Mouse (Mus musculus) c-Kit-positive CD71-negative TER-119-negative erythroid progenitor cells, embryonic 14.5 days (primary cell): ENCODE measurements around the gene Zfp952.
"Not testable (repeated sequence)": the region's sequence is repeated elsewhere in the genome, so short reads cannot be mapped to it uniquely, and the experiment has no call there.

Source experiments
- DNase-seq: peaks from one replicate; pipeline ENCODE4 v3.0.0-alpha.2; 2013; ENCODE audit warnings: low read depth

The Zfp952 gene

DNA sequence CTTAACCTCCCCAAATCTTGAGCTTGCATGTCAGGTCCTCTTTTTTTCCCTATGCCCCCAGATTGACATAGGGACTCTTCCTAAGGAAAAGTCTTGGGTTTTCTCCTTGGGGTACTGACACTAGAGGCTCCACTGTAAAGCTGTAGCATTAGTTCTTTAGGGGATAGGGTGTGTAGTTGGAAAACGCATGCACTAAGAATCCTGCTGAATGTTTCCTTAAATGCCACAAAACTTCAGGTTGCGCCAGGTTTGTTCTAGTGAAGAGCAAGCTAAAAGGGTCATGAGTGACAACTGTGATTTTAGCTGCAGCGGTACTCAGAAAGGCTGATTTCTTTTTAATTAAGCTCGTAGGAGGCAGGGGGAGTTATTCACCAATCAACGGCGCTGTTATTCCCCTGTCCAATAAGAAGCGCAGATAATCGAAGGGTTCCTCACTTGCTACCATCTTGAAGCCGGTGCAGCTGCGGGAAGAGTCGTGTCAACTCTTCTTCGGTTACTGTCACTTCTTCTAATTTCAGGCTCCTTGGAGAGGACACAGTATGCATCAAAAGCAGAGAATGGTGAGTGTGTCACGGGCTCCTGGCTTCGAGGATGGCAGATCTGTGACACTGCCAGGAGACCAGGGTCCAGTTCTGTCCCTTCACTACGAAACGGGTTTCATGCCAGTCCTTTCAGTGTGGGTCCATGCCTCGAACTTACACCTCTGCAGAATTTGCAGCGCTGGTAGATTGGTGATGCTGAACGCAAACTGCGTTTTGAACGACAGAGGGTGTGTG, at the start of gene Zfp952:
TSS of gene Zfp952 (plus strand) at position 431 of the 776 bp plus-strand sequence.
- peak; percentile 83 for DNase-seq

DNA sequence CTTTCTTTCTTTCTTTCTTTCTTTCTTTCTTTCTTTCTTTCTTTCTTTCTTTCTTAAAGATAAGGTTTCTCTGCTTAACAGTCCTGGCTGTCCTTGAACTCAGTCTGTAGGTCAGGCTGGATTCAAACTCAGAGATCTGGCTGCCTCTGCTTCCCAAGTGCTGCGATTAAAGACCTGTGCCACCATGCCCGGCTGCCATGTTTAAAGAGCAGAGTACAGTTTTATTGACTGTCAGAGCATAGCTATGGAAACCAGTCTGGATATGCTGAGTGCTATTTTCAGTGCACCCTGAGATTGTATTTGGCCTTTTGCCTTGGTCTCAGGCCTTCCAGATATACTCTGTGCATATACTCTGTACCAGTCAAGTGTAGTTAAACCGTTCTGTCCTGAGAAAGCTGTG, 49.3 kb upstream of the Zfp952 start:
- DNase-seq, result no peak

DNA sequence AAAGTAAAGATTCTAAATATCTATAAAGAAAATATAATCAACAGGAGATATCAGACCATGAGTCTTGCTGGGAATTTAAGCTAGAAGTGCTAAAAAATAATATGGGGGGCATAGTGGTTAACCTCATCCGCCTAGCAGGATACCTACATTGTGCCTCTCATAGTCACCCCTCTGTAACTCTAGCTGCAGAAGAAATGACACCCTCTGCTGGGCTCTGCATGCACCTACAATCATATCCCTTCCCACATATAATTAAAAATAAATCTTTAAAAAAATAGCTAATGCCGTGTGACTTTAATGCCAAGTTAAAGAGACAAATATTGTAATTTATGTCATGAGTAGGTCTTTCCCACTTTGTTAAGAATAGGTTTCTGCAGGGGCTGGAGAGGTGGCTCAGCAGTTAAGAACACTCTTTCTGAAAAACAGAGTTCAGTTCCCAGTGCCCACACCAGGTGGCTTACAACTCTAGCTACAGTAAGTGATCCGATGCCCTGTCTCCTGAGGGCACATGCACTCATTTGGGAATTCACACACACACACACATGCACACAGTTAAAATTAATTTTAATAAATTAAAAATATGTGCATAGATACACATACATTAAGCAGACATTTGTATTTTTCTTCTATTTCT, 48.4 kb upstream of the Zfp952 start:
- DNase-seq, result no peak

DNA sequence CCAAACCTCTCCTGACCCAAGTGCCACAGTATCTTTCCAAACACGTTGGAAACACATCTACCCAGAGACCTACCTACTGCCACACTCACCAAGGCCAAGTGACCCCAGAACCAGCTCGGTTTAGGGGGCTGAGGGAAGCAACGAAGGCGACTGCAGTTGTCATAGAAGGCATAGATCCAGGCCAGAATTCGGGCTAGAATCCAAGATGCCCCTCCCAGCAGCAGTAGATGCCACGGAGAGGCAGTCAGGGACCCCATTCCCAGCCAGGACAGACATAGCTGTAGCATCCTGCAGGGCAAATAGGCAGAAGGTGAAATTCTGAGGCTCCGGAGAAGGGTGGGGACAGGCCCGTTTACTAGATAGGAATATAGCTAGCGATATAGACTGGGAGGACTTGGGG, 46.2 kb upstream of the Zfp952 start:
- no peak for DNase-seq

DNA sequence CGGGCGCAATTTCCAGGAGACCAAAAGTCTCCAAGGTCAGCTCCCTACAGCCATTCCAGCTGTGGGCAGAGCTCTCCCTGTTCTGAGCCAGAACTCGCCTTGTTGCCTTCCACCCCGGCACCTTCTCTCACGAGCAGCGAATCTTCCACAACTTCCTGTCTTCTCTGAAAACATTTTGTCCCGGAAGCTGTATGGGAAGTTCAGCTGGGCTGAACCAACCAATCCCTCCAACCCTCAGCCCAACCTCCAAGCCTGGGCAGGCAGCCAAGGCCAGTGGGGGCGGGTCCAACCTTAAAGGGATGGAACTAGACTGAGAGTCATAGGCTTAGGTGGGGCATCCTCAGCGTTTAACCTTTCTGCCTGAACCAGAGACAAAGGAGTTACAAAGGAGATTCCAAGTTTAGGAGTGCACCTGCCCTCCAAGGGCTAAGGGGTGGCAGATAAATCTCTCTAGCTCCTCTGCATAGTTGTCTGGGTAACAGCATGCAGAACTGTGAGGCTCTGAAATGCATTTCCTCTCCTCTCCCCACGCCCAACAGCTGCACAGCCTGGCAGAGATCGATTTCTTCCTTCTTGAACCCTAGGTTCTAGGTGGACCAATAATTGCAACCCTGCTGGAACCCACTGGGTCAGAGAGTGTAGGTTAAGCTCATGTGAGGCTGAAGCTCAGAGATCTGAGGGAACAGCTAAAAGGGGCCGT, 45.6 kb upstream of the Zfp952 start, which contains the start of gene Cyp4f13:
TSS of gene Cyp4f13 (minus strand) at position 188 of the 700 bp plus-strand sequence.
- peak; percentile 82 for DNase-seq

DNA sequence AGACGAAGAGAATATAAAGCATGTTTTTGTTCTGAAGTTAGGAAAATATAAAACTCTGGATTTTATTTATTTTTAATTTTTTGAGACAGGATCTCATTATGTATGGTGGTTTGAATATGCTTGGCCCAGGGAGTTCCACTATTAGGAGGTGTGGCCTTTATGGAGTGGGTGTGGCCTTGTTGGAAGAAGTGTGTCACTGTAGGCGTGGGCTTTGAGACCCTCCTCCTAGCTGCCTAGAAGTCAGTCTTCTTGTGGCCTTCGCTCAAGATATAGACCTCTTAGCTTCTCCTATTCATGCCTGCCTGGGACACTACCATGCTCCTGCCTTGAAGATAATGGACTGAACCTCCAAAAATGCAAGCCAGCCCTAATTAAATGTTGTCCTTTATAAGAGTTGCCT, 42.8 kb upstream of the Zfp952 start:
- DNase-seq, result no peak

DNA sequence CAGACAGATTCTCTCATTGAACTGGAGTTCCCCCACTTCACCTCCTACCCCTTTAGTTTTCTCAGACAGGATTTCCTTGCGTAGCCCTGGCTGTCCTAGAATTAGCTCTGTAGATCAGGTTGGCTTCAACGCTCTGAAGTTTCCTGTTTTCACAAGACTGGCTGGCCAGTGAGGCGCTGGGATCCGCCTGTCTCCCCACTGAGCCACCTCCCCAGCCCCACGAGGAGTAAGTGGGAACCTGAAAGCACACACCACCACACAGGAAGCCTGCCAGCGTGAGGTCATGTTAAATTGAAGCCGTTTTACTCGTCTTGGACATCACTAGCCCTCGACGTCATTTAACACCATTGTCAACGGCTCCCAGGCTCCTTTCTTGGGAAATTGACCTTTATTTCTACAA, 41.9 kb upstream of the Zfp952 start:
- DNase-seq, result no peak

DNA sequence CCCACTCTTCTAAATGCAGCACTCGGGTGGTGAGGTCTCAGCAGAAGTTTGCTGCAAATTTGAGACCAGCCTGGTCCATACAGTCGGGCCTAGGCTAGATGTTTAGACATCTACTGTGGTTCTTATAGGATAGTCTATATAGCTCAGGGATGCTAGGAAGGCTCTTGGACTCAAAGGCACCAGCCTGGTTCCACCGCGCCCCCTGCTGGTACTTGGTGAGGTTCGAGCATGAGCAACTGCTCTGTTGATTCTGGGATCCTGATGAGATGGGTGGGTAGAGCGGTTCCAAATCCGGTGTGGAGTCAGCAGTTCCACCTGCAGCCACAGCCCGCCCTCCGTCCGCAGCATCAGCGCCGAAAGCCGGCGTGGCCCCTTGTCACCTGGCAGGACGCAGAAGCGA, 41.5 kb upstream of the Zfp952 start:
- peak; percentile 56 for DNase-seq

DNA sequence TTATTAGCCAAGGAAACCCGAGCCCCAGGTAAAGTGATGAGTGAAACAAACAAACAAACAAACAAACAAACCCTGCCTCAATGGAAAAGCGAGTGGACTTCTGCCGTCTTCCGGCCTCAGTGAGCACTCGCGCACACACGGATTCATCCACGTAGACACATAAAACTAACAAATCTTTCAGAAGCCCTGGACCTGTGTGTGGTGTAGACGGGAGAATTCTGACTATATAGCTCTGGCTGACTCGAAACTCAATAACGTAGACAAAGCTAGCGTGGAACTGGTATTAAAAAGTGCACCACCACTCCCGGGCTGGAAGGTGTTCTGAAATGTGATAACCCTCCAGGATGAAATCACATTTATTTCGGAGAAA, 27.7 kb upstream of the Zfp952 start:
- no peak for DNase-seq

DNA sequence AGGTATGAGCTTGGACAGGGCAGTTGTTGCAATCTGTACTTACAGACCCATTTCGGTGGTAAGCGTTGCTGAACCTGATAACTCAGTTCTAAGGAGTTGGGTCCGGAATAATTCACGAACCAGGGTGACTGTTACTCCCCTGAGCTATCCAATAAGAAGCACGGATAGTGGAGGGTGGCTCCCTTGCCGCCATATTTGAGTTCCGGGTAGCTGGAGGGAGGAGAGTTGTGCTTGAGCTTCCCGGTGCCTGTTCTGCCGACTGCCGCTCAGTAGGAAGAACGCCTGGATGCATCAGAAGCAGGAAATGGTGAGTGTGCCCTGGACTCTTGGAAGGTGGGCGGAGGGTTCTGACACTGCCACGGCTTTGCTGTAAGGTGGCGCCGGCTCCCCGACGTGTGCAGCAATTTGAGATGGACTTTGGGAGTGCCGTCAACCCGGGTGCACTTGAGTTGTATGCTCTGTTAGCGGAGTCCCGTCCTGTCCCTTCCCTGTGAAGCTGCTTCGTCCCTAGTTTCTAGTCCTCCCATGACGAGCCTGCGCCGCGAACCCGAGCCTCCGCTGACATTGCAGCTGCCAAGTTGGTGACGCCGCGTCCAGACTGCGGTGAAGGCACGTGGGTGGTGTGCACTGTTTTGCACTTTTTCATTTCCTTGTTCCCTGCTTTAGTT, 27.2 kb upstream of the Zfp952 start, which contains the start of gene Zfp472:
TSS of gene Zfp472 (plus strand) at position 192 of the 668 bp plus-strand sequence.
- peak; percentile 85 for DNase-seq

DNA sequence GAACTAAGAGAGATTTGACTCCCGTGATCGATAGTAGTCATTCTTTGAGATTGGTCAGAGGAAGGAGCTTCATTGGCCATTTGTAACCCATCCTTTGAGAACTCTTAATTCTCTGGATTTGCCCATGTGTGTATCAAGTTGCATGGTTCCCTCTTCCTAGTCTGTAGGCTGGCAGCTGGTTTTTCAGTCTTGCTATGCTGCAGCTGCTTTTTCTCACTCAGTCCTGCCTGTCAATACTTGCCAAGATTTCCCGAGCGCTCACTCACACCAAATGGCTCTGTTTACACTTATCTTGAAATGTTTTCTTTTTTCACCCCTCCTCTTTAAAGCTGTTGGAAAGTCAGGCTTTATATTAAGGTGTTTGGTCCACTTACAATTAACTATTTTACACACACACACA, 11.6 kb upstream of the Zfp952 start:
- DNase-seq, result no peak

DNA sequence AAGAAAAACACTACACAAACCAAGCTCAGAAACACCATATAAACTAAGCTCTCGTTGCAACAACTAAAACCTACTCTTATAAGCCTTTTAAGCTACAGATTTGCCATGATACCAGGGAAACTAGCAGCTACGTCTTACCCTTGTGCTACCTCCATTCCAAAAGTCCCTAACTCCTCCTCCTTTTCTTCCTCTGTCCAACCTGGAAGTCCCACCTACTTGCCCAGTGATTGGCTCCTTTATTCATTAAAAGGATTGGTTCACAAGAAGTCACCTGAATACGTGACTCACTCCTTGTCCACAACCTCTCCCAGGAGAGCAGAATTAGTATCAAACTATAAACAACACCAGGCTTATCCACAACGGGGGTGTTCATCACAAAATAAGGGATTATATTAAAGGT, 6.6 kb upstream of the Zfp952 start:
- no peak for DNase-seq

DNA sequence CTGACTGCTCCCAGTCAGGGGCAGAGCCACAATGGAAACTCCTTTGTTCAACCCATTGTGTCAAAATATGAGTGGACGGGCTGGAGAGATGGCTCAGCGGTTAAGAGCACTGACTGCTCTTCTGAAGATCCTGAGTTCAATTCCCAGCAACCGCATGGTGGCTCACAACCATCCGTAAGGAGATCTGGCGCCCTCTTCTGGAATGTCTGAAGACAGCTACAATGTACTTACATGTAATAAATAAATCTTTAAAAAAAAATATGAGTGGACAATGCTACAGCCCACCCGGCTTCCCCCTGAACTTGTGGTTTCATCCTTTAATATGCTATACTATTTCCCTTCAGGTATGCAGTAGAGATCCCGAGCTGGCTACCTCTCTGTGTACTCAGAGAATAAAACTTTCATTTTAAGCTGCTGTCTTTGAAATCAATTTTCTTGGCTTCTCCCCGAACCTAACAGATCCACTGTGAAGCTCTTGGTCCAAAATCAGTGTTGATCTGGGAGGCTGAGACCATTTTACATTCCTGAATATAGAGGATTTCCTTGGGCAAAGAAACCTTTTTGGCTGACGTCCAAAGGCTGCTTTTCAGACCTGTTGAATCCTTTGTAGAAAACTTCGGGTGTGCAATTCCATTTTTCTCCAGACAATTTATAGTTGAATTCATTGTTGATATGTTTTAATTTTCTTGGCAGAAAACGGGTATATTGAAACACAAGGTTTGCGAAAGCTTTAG, 797 bp upstream of the Zfp952 start:
- no peak for DNase-seq

DNA sequence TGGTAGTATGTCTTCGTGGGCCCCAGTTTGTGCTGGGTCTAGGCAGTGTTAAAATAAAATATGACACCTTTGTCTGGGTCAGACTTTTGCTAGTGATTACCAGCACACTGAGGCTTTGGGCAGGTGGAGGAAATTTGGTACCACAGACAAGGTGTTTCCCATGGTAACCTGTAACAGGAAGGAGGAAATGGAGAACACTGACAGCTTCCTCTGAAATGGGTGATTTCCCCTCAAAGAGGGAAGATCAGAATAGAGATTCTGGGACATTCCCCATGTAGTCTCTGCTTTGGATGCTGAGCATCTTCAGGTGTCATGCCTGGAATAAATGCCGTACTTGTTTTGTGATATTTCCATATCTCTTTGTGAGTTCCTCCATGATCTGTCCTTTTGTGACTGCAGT, 5.6 kb downstream of the Zfp952 start:
- no peak for DNase-seq

DNA sequence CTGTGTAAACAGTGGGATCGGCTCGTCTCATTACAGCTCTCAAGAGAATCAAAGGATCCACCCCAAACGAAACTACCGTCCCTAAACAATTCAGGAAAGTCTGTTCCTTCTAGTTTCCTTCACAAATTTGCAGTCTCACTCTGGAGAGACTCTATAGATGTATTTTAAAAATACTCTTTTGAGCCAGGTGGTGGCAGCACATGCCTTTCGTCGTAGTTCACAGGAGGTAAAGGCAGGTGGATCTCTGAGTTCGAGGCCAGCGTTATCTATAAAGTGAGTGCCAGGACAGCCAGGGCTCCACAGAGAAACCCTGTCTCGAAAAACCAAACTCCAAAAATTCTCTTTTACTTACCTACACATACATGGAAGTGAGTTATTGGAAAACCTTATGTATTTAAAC, 15.4 kb downstream of the Zfp952 start:
- no peak for DNase-seq

DNA sequence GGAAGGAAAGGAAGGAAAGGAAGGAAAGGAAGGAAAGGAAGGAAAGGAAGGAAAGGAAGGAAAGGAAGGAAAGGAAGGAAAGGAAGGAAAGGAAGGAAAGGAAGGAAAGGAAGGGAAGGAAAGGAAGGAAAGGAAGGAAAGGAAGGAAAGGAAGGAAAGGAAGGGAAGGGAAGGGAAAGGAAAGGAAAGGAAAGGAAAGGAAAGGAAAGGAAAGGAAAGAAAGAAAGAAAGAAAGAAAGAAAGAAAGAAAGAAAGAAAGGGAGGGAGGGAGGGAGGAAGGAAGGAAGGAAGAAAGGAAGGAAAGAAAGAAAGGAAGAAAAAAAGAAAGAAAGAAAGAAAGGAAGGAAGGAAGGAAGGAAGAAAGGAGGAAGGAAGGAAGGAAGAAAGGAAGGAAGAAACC, 27.5 kb downstream of the Zfp952 start:
- not testable (repeated sequence) for DNase-seq

DNA sequence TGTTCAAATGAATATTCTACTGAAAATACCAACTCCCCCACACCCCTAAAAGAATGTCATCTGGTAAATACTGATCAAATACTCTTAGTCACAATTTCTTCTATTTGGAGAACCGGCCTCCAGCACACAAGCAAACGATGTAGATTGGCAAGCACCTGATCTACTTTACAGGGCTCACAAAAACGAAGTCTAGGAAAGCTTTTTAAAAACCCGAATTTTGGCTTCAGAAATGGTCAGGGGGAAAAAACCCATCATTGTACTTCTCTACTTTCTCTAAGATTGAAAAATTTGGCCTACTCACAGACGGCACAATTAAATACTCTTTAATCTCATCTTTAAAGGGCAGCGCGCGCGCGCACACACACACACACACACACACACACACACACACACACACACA, 39.4 kb downstream of the Zfp952 start:
- DNase-seq, result no peak

DNA sequence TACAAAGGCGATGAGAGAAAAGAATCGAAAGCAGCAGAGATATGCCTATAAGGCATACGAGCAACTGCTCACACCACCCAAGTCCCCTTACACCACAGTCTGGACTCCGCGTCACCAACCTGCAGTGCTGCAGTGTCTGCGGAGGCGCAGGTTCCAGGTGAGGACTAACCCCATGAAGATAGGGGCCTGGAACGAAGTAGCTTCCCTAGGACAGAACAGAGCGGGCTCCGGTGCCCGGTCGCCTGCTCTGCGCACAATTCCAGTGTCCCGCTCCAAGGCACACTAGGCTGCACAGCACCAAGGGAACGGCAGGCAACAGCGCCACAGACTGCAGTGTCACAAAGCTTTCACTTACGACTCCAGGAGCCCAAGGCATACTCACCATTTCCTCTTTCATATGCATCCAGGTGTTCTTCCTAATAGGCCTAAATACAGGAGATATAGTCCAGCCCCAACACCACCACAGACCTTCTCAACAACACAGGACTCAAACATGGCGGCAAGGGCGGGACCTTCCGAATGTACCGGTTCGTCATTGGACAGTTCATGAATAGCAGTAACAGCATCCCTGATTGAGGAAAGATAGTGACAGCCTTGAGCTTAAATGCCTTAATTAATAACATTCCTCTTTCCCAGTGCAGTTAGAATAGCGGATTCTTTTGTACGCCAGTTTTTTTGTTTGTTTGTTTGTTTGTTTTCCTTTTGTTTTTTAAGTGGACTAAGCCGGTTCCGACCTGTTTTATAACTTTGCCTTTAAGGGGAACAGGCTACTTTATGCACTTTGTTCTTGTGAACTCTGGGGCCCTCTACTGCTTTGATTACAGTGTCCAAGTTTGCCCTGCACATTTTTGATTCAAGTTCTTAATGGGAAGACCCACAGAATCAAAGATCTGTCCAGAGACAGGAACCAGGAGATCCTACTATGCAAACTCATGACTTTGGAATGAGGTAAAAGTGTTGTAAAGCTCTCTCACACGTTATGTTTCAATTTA, 40.3 kb downstream of the Zfp952 start, which contains the start of gene Zfp763:
TSS of gene Zfp763 (minus strand) at position 503 of the 992 bp plus-strand sequence.
- DNase-seq, result peak; percentile 74
